Mouse (Mus musculus) C3H10T1/2 (cell line): ENCODE measurements around the gene Rab11fip5. TPM values are rescaled to one million over a fixed set of nuclear protein-coding genes. Genes with fewer than 3 reads are reported as not detected.

Source experiments
- polyA plus RNA-seq, 2 experiments: library from polyadenylated mRNA; unstranded; fragments of >200 nt; fragmentation: generic; extraction: Trizol; gene quantifications; one replicate each; pipeline ENCODE4 v1.2.1; 2012; ENCODE audit warnings: missing spikeins in 2 of 2

The Rab11fip5 gene
- 10 to 100 TPM; 11.9 to 22.5 TPM for polyA plus RNA-seq

GRCm38 (mm10) chr6:85373951-85374733 is at the start of gene Rab11fip5:
Gene Rab11fip5, minus strand, starts transcription at chr6:85374634.

GRCm38 (mm10) chr6:85423836-85424379 is 49.5 kb upstream of the Rab11fip5 start, which contains the start of gene Noto:
Gene Noto, plus strand, starts transcription at chr6:85423886.

DNA sequence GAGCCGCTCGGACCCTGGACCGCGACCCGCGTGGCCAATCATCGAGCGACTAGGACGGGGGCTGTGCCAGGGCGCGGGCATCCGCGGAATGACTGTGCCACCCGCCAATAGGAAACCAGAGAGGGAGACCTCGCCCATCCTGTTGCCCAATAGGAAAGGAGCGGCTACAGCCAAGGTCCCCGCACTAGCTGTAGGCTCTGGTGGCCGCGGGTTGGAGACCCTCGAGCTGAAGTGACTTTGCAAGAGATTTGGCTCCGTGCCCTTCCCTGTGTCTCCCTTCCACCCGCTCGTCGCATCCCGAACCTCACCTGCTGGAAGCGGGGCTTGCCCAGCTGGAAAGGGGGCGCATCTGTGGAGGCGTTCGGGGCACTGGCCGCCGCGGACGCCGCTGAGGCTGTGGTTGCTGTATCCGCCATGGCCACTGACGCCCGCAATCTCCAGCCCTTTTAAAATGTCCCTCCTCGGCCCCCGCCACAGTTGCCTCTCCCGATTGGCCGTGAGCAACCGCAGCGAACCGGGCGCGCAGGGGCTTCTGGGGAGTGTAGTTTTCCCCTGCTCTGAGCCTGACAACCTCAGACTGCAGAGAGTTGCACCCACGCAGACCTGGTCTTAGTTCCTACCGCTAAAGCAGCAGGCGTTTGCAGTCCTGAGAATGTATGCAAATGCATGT is 41.3 kb downstream of the Rab11fip5 start, which contains the start of gene Sfxn5:
Gene Sfxn5, minus strand, starts transcription at position 423 of the 670 bp plus-strand sequence.

Other genes starting within 250 kb of the Rab11fip5 start
- 100 to 1,000 TPM; 105 to 186 TPM for gene Spr, start 236.9 kb downstream of the Rab11fip5 start, polyA plus RNA-seq
- not detected for gene Emx1, start 187.2 kb downstream of the Rab11fip5 start, polyA plus RNA-seq
- gene Sfxn5, start 41.2 kb downstream of the Rab11fip5 start, polyA plus RNA-seq: 1 to 10 TPM; 1.7 to 4.7 TPM
- not detected for gene Noto, start 49.3 kb upstream of the Rab11fip5 start, polyA plus RNA-seq
- gene Smyd5, start 57.4 kb upstream of the Rab11fip5 start, polyA plus RNA-seq: 10 to 100 TPM; 28.8 to 51.0 TPM
- gene Cct7, start 76.9 kb upstream of the Rab11fip5 start, polyA plus RNA-seq: 100 to 1,000 TPM; 216 to 364 TPM
- gene Pradc1, start 77.3 kb upstream of the Rab11fip5 start, polyA plus RNA-seq: 10 to 100 TPM; 35.4 to 45.0 TPM
- under 1 TPM; under 0.01 to 0.02 TPM for gene Fbxo41, start 128.4 kb upstream of the Rab11fip5 start, polyA plus RNA-seq
- under 1 TPM in 1 of 2 experiments, not detected in 1; 0.05 TPM for gene Egr4, start 139.0 kb upstream of the Rab11fip5 start, polyA plus RNA-seq
- 1 to 10 TPM in 1 of 2 experiments, under 1 TPM in 1; 0.07 to 1.2 TPM for gene Alms1, start 212.9 kb upstream of the Rab11fip5 start, polyA plus RNA-seq